Mouse (Mus musculus) small intestine, adult 2 months (tissue): ENCODE data around the gene Psmb10.

Source experiments
- CTCF ChIP-seq: fragments of 200-500 bp; IDR thresholded peaks from 2 replicates; pipeline ENCODE4 v1.5.1; 2012; ENCODE audit warnings: low read depth, mild to moderate bottlenecking, control low read depth, inconsistent platforms, low read length, moderate library complexity, mixed read lengths; ENCODE audit not compliant: insufficient replicate concordance, insufficient read length; ENCODE audit errors: extremely low read depth
- POLR2A ChIP-seq: fragments of 200-500 bp; IDR thresholded peaks from 2 replicates; pipeline ENCODE4 v1.6.1; 2012; ENCODE audit warnings: low read depth, mild to moderate bottlenecking, control low read depth, inconsistent platforms, low read length, moderate library complexity

DNA sequence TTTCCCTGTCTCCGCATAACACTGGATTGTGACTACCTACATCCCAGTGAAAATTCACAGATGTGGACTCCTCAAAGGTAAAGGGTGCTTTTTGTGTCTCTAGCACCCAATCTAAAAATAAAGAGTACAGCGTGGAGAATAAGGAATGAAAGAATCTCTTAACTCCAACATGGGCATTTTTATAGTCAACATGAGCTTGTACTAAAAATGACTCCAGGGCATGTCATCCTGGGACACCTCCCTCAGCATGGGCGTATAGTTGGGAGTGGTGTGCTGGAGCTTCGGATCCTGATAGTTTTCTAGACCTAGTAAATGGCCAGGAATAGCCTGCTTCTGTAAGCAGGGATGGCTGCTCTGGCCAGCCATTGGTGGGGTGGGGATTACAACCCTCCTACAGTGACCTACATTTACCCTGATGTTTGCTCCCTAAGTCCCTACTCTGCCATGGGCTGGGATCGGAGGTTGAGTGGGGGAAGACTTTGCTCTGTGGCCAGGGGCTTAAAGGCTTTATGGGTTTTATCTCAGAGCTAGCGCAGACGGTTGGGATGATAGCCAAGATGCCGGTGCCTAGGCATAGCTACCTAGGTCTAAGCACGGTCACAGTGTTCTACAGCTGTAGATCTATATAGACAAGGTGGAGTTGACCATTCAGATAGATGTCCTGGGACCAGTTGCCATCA, 40.3 kb downstream of the Psmb10 start:
- TF ChIP-seq POLR2A = no peak
- no peak for TF ChIP-seq CTCF
